Mouse (Mus musculus): ENCODE data around the gene 1700011L22Rik. TPM values are rescaled to one million over a fixed set of nuclear protein-coding genes. Genes with fewer than 3 reads are reported as not detected.

Gene 1700011L22Rik
- polyA plus RNA-seq, 1 experiment = not detected

DNA sequence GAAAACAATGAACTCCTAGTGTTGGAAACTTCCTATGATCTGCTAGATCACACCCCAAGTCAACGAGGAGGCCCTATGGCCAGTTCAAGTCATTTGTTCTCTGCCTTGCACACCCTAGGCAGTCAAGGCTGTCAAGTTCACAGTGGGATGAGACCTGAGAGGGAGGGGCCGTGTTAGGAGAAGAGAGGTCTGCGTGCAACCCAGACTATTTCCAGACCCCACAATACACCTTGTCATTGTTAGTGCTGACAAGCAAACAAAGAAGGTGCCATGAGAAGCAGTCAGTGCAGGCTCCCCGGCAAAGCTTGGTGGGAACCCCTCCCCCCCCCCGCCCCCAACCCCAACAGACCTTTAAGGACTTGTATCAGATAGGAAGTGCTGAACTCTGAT, 25.6 kb downstream of the 1700011L22Rik start:
- Histone ChIP-seq H3K4me1 (ENCODE audit: control insufficient read depth, insufficient read depth, low read length) (peaks cover 5% of the 10 kb centered on the region; the same call in 1 of the 2 replicates), H3K4me3 (ENCODE audit: insufficient read depth, low read length) (no peak overlapping the region), H3K27ac (ENCODE audit: insufficient read depth, low read length) (peak overlapping the region; percentile 43)
- TF ChIP-seq CTCF (IDR thresholded peaks at IDR 0.05; ENCODE audit: borderline replicate concordance, insufficient read depth, low read length) = no peak
- no peak for TF ChIP-seq POLR2A (IDR thresholded peaks at IDR 0.05; ENCODE audit: low read depth, low read length)

- Histone ChIP-seq H3K4me3 (ENCODE audit: insufficient read depth, low read length) (no peak overlapping the region), H3K4me1 (ENCODE audit: control insufficient read depth, insufficient read depth, low read length) (peaks cover 5% of the 10 kb centered on the region; the same call in 1 of the 2 replicates), H3K27ac (ENCODE audit: insufficient read depth, low read length) (peak overlapping the region; percentile 43)
- TF ChIP-seq POLR2A (IDR thresholded peaks at IDR 0.05; ENCODE audit: low read depth, low read length) (no peak), CTCF (IDR thresholded peaks at IDR 0.05; ENCODE audit: borderline replicate concordance, insufficient read depth, low read length) (no peak)
Observed at GRCm38 (mm10) chr8:79222106-79222751, 26.1 kb downstream of the 1700011L22Rik start.

DNA sequence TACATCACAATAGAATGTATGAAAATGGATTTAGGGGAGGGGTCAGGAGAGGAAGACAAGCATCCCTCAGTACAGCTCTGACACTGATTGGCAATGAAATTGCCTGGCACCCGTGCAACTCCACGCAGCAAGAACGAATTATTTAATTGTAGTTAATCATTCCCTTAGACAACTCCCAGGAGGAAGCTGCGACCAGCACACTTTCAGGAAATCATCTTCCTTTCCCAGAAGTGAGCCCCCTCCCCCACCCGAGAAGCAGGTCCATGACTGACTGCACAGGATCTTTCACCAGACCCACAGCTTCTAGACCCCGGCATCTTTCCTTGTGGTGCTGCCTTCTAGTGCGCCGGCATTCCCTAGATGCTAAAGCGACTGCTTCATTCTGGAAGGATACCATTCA, 36.7 kb downstream of the 1700011L22Rik start:
- Histone ChIP-seq H3K27ac (ENCODE audit: insufficient read depth, low read length) (peak overlapping the region; percentile 100), H3K4me1 (ENCODE audit: control insufficient read depth, insufficient read depth, low read length) (peaks cover 17% of the 10 kb centered on the region)

DNA sequence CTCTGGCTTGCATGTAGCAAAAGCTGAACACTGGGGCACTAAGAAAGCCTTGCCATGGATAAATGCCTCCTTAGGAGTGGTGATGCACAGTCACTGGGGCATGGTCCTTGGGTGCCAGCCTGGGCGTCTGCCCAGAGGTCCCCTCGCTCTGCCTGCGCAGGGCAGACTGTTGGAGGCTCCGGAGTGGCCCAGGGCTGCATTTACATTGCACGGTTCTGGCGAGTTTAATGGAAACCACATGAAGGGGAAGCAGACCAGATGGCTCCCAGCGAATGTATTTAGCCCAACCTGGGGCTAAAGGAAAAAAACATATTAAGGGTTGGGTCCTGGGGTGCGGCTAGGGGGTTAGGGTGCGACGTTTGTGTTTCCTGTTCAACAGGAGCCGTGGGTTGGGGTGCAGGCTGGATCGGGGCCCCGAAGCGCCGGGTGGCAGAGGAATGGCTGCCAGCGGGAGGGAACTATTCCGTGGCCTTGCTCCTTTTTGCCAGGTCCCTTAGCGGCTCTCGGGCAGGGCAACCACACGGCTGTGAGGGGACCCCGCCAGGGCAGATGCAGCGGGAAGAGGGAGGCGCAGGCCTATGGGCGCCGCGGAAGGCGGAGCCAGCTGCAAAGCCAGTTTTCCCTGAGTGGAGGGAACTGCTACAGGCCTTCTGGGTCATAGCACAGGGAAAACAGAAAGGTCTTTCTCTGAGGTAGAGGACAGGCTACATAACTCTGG, 38.6 kb downstream of the 1700011L22Rik start:
- H3K4me3 ChIP-seq (ENCODE audit: insufficient read depth, low read length) = no peak overlapping the region
- peaks cover 19% of the 10 kb centered on the region for H3K4me1 ChIP-seq (ENCODE audit: control insufficient read depth, insufficient read depth, low read length)
- TF ChIP-seq CTCF (IDR thresholded peaks at IDR 0.05; ENCODE audit: borderline replicate concordance, insufficient read depth, low read length) = no peak
- peak; percentile 51 for TF ChIP-seq POLR2A (IDR thresholded peaks at IDR 0.05; ENCODE audit: low read depth, low read length)
- H3K27ac ChIP-seq (ENCODE audit: insufficient read depth, low read length) = peak overlapping the region; percentile 100

More for the DNA sequence above, 36.7 kb downstream of the 1700011L22Rik start:
- TF ChIP-seq POLR2A (IDR thresholded peaks at IDR 0.05; ENCODE audit: low read depth, low read length) (no peak), CTCF (IDR thresholded peaks at IDR 0.05; ENCODE audit: borderline replicate concordance, insufficient read depth, low read length) (no peak)
- no peak overlapping the region for H3K4me3 ChIP-seq (ENCODE audit: insufficient read depth, low read length)

DNA sequence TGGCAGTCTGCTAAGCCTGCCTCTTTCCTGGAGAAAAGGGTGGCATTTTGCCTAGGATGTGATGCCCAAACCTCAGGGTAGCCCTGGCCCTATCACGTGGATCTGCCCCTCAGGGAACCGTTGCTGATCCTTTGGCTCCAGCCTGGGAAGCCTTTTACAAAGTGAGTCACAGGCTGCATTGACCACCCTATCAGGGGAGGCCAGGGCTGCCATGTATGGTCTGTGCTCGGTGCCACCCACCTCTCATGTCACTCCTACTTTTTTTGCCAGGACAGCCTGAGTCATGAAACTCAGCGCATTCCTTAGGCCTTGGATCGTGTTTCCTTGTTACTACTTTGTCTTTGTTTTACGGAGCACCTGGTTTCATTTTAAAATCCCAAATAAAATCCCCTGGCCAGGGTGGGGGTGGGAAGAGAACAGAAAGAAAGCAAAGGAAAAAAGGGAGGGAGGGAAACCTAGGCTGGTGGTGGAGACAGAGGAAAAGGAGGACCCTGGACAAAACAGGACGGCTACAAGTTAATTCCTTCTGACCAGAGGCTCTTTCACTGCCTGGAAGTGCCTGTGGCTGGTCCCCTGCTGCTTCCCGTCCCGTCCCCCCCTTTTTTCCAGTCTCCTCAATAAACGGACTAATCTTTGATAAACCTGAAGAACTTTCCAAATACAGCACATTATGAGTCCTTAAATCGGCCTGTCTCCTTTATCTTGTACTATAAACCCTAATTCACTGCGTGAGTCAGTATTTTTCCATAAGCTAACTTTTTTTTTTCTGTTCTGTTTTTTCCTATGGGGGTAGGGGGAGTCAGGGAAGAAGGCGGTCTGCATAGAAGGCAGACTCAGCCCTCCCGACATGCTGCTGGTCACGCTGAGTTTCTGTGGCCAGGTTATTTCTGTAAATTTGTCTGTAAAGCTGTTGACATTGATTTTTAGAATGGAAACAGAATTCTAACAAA, 39.4 kb downstream of the 1700011L22Rik start:
- TF ChIP-seq POLR2A (IDR thresholded peaks at IDR 0.05; ENCODE audit: low read depth, low read length) (peak; percentile 36), CTCF (IDR thresholded peaks at IDR 0.05; ENCODE audit: borderline replicate concordance, insufficient read depth, low read length) (no peak)
- Histone ChIP-seq H3K4me1 (ENCODE audit: control insufficient read depth, insufficient read depth, low read length) (peaks cover 19% of the 10 kb centered on the region), H3K27ac (ENCODE audit: insufficient read depth, low read length) (peak overlapping the region; percentile 100), H3K4me3 (ENCODE audit: insufficient read depth, low read length) (no peak overlapping the region)

- Histone ChIP-seq H3K27ac (ENCODE audit: insufficient read depth, low read length) (peak overlapping the region; percentile 100), H3K4me3 (ENCODE audit: insufficient read depth, low read length) (no peak overlapping the region), H3K4me1 (ENCODE audit: control insufficient read depth, insufficient read depth, low read length) (peaks cover 19% of the 10 kb centered on the region)
- no peak for TF ChIP-seq CTCF (IDR thresholded peaks at IDR 0.05; ENCODE audit: borderline replicate concordance, insufficient read depth, low read length)
- no peak; the same call in none of the 2 replicates for TF ChIP-seq POLR2A (IDR thresholded peaks at IDR 0.05; ENCODE audit: low read depth, low read length)
Observed at GRCm38 (mm10) chr8:79208181-79208580, 40.2 kb downstream of the 1700011L22Rik start.

DNA sequence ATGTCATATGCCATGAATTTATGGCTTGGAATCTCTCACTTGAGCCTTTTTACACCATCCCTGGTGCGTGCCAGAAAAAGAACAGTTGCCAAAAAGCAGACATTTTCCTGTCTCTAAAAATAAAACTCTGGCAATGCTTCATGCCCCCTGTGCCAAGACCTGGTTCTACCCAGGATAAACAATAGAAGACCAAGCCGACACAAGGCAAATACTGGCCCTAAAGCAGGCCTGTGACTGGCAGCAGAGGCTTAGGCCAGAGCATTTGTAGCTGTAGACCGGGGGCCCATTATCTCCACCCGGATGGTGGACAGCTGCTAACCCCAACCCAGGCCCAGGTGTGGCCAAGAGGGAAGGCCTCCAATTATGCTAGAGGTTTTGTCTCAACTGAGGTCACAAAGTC, 41.5 kb downstream of the 1700011L22Rik start:
- Histone ChIP-seq H3K4me1 (ENCODE audit: control insufficient read depth, insufficient read depth, low read length) (peaks cover 19% of the 10 kb centered on the region), H3K27ac (ENCODE audit: insufficient read depth, low read length) (peak overlapping the region; percentile 100), H3K4me3 (ENCODE audit: insufficient read depth, low read length) (no peak overlapping the region)
- TF ChIP-seq POLR2A (IDR thresholded peaks at IDR 0.05; ENCODE audit: low read depth, low read length) (no peak), CTCF (IDR thresholded peaks at IDR 0.05; ENCODE audit: borderline replicate concordance, insufficient read depth, low read length) (no peak)

- no peak for TF ChIP-seq CTCF (IDR thresholded peaks at IDR 0.05; ENCODE audit: borderline replicate concordance, insufficient read depth, low read length)
- no peak for TF ChIP-seq POLR2A (IDR thresholded peaks at IDR 0.05; ENCODE audit: low read depth, low read length)
- H3K4me3 ChIP-seq (ENCODE audit: insufficient read depth, low read length) = no peak overlapping the region
- H3K27ac ChIP-seq (ENCODE audit: insufficient read depth, low read length) = peak overlapping the region; percentile 82
- H3K4me1 ChIP-seq (ENCODE audit: control insufficient read depth, insufficient read depth, low read length) = peaks cover 9% of the 10 kb centered on the region; the same call in 1 of the 2 replicates
Observed at GRCm38 (mm10) chr8:79201446-79202147, 46.8 kb downstream of the 1700011L22Rik start.

GRCm38 (mm10) chr8:79198675-79199074, 49.7 kb downstream of the 1700011L22Rik start:
- H3K4me3 ChIP-seq (ENCODE audit: insufficient read depth, low read length) = no peak overlapping the region
- peak overlapping the region; percentile 82 for H3K27ac ChIP-seq (ENCODE audit: insufficient read depth, low read length)
- H3K4me1 ChIP-seq (ENCODE audit: control insufficient read depth, insufficient read depth, low read length) = peaks cover 8% of the 10 kb centered on the region; the same call in 1 of the 2 replicates
- TF ChIP-seq POLR2A (IDR thresholded peaks at IDR 0.05; ENCODE audit: low read depth, low read length) (no peak), CTCF (IDR thresholded peaks at IDR 0.05; ENCODE audit: borderline replicate concordance, insufficient read depth, low read length) (no peak)
